Mouse (Mus musculus) WW6 (cell line): ENCODE results near the gene Pla2g6.

Source experiments
- DNase-seq: peaks from one replicate; pipeline ENCODE4 v3.0.0-alpha.2; 2013; ENCODE audit warnings: low read depth, low spot score

Gene Pla2g6

DNA sequence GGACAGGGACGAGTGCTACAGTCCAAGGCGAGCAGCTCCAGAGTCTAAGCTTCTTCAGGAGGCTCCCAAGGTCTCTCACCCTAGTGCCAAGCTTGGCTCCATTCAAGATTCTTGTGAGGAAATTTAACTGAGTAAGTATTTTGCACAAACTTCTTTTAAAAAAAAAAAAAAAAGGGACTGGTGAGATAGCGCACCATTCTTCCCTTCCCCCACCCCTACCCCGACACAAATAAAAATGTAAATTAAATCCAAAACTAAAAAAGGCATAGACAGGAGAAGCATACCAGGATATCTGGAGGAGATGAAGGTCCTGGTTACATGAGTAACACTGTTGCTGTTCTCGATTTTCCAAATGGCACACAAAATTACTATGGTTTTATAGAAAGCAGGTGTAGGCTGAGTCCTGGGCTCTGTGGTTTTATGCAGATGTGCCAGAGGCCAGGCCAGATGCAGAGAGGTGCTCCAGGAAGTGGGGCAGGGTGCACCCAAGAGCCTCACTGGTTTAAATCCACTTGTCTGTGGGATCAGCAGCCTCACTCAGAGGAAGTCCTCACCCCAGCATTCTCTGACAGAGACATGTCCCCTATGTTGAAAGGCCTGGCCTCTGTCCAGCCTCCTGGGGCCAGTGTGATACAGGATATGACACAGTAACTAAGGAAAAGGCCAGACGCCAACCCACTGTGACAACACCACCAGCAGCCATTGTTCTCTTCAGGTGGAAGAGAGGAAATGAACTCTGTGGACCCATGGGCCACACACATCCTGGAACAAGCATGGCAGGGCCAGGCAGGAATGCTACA is 5.0 kb downstream of the Pla2g6 start:
- DNase-seq, result no peak

DNA sequence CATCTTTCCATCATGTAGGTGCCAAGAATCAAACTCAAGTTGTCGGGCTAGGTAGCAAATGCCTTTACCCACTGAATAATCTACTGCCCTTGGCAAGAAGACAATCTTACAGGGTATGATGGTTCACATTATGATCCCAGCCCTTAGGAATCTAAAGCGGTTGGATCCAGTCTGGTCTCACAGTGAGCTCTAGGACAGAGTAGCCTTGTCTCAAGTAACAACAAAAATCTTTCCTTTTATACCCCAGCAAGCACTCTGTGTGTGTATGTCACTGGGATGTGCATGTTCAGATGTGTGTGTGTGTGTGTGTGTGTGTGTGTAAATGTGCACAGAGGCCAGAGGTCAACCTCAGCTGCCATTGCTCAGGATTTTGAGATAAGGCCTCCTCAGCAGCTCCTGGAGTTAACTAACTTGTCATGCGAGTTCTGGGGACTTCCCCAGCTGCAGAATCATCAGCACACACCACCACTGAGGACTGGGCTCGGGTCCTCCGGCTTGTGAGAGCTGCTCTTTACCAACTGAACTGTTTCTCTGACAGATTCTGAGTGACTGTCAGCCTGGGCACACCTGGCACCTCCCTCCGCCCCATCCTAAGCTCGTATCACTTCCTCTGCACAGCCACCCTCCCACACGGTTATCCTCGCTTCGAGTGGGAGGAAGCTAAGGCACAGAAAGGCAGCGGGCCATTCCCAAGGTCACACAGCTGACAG is 5.8 kb downstream of the Pla2g6 start:
- no peak for DNase-seq

GRCm38 (mm10) chr15:79321733-79322190 is 6.4 kb downstream of the Pla2g6 start:
- DNase-seq, result no peak

GRCm38 (mm10) chr15:79313848-79314369 is 14.3 kb downstream of the Pla2g6 start:
- no peak for DNase-seq

- no peak for DNase-seq
Observed at GRCm38 (mm10) chr15:79307861-79308260, 20.3 kb downstream of the Pla2g6 start.

DNA sequence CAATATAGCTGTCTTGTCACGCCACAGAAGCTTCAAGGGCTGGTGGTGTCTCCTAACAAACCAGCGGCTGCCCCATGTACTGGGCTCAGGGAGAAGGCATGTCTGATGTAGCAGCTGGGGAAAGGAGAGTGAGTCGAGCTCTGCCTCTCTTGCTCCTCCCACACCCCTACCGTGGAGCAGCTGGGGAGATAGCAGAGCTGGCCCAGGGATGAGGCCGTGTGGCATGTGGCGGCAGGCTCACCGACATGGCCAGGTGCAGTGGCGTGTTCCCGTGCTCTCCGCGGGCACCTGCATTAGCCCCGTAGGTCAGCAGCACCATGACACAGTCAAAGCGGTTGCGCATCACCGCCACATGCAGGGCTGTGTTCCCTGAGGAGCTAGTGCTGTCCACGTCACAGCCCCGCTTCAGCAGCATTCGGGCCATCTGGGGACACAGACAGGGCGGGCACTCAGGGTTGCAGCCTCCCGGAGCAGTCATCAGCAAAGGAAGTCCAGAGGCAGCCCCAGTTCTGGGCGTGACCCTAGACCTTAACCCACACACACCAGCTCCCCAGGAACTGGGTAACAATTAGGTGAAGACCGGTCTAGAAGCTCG is 22.1 kb downstream of the Pla2g6 start:
- no peak for DNase-seq

DNA sequence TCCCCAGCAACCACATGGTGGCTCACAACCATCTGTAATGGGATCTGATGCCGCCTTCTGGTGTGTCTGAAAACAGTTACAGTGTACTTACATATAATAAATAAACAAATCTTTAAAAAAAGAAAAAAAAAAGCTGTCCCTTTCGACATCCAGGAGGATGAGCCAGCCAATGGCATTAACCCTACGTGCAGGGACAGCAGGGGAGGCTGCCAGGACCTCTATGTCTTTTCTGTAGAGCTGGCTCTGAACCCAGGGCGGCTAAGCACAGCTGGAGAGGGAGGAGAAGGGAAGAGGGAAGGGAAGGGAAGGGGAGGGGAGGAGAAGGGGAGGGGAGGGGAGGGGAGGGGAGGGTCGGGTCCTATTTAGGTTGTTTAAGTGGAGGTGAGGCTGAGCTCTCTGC is 23.4 kb downstream of the Pla2g6 start:
- DNase-seq, result no peak

GRCm38 (mm10) chr15:79303725-79304124 is 24.5 kb downstream of the Pla2g6 start:
- DNase-seq, result no peak

DNA sequence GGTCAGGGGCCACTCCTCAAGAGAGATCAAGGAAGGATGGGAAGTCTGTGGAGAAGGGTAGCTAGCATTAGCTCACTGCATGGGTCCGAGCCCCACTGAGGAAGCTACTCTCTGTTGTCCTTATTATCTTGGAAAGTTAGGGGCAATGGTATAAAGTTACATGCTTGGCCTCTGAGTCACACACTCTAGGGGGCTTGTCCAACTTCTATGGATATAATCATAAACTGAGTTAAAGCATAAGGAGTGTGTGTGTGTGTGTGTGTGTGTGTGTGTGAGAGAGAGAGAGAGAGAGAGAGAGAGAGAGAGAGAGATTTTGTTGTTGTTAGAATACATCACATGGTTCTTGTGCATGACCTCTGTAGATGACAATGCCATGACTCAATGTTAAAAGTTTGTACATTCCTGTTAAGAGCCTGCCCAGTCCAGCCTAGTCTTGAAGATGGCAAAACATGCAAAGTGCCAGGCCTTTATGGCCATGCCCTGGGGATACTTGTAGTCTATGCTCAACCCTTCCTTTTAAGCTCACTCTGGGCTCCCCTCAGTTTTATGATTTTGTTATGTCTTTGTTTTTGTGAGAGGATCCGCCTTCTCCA is 28.5 kb downstream of the Pla2g6 start:
- no peak for DNase-seq

DNA sequence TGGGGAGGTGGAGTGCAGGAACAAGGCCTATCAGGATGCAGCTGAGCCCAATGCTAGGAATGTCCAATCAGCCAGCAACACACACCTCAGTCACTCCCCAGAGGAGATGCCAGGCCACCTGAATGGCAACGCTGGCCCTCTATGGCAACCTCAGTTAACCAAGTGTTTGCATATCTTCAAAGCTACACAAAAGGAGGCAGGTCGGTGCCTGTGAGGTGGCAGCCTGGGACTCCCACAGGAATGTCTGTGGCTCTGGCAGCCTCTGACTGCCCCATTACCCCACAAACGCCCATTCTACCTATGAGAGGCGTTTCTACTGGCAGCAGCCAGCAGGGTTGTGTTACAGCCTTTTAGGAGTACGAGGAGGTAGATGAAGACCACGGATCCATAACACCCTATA is 29.6 kb downstream of the Pla2g6 start:
- no peak for DNase-seq

GRCm38 (mm10) chr15:79292779-79293178 is 35.4 kb downstream of the Pla2g6 start:
- DNase-seq, result no peak

DNA sequence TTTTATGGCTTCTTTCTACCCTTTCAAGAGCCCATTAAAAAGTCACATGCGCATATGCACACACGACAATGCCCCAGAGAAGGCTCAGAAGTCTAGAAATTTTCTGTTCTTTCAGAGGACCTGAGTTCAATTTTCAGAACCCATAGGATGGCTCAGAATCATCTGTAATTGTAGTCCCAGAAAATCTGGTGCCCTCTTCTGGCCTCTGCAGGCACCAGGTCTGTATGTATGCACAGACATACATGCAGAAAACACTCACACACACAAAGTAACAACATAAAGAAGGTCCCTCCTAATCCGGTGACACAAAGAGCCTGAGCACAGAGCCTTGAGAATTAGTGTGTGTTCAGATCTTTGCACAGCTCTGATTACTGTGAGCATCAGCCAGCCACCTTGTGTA is 37.9 kb downstream of the Pla2g6 start:
- no peak for DNase-seq

GRCm38 (mm10) chr15:79289441-79289840 is 38.7 kb downstream of the Pla2g6 start:
- no peak for DNase-seq

- DNase-seq, result no peak
Observed at GRCm38 (mm10) chr15:79288387-79288786, 39.8 kb downstream of the Pla2g6 start.

DNA sequence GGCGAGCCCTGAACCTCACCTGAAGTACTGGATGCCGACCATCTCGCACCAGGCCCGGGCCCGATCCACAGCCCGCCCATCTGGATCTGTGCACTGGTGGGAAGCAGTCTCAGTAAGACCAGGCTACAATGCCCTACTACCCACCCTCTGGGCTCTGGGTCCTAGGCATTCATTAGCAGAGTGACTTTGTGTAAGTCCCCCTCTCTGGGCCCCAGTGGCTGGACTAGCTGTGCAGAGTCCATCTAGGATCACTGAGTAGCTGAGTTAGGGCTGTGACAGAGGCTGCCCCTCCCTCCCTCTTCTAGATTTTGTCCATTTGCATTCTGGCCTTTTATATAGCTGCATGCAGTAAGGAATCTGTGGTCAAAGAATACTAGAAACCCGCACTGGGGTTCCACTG is 41.1 kb downstream of the Pla2g6 start:
- DNase-seq, result no peak

DNA sequence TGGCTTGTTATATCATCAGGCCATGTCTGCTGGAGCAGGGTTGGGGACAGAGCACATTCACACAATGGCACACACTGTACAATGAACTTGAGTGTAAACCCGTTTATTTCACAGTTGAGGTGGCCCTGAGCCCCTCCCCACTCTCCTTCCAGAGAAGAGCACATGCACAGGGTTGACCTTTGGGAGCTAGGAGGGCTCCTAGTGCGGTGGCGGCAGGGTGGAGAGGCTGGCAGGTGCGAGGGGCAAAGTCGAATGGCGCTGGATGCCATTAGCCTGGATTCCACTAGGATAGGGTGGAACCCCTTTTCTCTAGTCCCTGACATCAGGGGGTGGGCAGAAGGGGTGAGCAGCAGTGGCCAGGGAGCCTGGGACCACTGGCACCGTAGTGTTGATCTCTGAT is 42.0 kb downstream of the Pla2g6 start:
- DNase-seq, result no peak

- no peak for DNase-seq
Observed at GRCm38 (mm10) chr15:79285399-79285798, 42.8 kb downstream of the Pla2g6 start, which contains the start of gene Baiap2l2. TSS of gene Baiap2l2 (minus strand) at chr15:79285537.

- no peak for DNase-seq
Observed at GRCm38 (mm10) chr15:79283371-79283770, 44.8 kb downstream of the Pla2g6 start.

DNA sequence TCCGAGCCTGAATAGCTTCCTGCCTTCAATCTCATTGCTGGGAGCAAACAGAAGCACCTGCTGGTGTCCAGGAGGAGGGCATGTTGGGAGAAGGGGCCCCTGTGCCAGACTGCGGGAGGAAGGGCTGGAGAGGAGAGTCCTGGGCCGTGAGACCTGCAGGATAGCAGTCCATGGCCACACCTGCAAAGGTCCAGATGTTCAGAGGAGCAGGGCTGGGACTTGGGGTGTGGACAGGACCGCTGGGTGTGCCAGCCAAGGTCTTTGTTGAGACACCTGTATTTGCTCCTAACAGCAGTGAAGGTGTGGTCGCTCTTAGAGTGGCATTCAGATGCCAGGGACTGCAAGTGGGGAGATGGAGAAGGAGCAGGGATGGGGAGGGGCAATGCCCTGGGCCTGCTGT is 45.8 kb downstream of the Pla2g6 start:
- DNase-seq, result no peak

DNA sequence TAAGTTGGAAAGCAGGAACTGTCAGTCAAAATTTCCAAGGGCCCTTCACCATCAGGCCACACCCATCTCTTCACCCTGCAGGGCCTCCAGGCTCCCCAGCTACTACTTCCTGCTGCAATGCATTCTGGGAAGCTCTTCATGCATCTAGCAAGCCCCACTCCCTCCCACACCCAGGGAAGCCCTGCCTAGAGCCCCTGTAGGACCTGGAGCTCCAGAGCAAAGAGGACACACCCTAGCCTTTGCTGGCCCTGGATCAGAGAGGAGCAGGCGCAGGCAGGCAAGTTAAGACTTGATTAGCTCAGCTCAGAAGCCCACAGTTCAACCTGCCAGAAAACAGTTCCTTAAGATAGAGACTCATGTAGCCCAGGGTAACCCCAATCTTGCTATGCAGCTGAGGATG is 46.8 kb downstream of the Pla2g6 start:
- peak; percentile 65 for DNase-seq

DNA sequence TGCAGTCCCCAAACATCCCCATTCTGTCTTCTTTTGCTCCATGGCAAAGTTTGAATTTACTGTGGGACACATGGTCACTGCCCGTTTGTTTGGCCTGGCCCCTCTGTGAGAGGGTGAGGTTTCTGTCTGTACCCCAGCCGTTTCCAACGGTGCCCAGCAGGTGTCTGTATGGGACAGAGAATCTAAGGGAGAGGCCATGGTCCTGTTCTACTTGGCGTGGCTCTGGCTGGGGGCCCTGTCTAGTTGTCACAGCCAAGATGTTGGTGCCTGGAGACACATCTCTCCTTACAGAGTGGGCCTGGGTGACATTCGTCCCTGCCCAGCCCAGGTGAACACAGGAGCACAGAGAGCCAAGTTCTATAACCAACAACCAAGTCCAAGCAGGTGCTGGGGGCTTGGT is 47.3 kb downstream of the Pla2g6 start:
- DNase-seq, result no peak

DNA sequence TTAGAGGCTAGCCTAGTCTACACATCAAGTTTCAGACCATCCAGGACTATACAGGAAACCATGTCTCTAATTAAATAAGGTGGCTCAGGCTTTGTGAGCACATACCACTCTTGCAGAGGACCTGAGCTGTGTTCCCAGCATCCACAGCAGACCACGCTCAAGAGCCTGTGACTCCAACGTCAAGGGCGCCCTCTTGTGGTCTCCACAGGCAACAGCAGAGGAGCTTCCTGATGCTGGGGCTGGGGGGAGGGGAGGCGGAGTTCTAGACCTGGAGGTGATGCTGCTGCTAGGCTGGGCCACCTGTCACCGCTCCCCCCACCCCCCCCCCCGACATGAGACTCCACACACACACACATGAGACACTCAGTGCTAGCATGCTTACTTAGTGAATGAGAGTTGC is 48.0 kb downstream of the Pla2g6 start:
- peak; percentile 70 for DNase-seq
